Mouse (Mus musculus): Measurements from ENCODE around the gene Selenos.

Gene Selenos

DNA sequence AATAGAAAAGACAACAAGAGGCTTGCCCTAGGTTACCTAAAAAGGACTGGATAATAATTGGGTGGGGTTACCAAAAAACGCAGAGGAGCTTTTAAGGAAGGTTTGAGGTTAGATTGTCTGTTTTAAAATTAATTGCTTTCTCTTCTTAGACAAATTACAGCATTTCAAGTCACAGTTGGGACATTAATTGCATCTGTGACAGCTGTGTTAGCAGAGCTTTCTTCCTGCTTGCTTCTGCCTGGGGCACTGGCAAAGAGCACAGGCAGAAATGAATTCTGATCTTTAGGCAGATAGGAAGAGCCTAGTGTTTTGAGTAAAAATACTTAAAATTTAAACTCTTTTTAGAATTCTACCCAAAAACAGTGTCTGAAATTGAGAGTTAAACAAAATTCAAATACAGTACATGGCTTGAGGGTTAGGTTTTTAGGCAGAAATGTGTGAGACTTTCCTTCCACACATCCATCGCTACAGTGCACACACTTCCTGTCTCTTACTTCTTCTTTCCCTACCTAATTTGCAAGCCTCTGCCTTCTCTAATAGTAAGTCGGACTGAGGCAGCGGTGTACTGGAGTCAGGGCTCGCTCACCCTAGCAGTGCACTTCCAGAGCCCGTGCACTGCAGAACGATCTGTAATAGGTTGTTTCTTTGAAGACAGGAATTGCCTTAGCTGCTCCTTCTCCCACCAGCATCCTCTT lies 41.4 kb downstream of the Selenos start:
- no peak for DNase-seq

DNA sequence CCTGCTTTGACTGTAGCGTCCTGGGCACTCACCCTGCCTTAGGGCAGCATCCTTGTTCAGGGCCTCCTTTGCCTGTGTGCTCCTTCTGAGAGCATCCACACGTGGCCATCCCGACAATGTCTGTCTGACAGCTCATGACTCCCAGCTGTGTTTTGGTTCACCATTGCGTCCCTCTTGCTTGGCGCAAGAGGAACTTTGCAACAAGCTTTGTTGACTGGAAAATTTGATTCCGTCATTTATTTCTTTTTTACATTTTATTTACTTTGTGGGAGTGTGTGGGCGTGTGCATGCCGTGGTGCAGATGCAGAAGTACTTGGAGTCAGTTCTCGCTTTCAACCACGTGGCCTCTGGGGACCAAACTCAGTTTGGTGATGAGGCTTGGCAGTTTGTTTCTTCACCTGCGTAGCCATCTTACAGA lies 45.1 kb downstream of the Selenos start:
- no peak for DNase-seq

DNA sequence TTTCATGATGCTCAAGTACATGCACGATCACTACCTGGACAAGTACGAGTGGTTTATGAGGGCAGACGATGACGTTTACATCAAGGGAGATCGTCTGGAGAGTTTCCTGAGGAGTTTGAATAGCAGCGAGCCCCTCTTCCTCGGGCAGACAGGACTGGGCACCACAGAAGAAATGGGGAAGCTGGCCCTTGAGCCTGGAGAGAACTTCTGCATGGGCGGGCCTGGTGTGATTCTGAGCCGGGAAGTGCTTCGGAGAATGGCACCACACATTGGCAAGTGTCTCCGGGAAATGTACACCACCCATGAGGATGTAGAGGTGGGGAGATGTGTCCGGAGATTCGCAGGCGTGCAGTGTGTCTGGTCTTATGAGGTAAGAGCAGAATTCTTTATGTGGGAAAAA lies 45.9 kb downstream of the Selenos start:
- no peak for DNase-seq

DNA sequence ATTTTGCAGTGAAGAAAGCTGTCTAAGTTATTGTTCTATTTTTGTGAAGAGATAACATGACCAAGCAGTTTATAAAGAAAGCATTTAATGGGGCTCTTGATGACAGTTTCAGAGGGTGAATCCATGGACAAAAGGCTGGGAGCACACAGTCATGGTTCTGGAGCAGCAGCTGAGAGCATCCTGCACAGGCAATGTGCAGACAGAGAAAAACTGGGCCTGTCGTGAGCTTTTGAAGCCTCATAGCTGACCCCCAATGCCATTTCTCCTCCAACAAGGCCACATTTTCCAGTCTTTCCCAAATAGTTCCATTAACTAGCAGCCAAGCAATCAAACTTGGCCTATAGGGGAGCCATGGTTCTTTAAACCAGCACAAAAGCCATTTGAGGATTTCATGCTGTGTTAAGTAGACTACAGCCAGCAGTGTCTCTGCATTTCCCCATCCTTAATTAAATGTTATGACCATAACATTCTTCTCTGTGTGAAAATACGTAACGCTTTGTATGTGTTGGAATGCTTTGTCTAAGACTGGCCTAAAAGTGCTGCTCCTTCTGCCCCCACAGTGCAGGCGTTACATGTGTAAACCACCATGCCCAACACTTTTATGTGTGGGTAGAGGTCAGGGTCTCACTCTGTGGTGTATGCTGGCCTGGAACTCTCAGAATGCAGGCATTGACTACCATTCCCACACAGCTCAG lies 48.6 kb downstream of the Selenos start:
- DNase-seq = no peak

DNA sequence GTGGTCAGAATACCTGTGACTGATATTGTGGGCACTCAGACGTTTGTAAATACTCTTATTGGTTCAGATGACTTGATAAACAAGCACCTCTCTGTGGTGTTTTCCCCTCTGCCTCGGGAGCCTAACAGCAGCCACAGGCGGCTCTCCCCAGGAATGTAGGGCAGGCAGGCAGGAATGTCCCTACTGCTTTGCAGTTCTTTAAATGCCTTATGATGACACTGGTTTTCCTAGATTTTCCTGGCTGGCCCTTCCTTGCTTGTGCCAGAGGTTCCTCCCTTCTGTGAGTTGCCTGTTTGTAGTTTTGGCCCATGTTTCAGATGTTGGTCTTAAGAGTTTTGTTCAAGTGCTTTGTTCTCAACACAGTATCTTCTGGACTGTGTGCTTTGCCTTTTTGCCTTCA lies 49.4 kb downstream of the Selenos start:
- DNase-seq = no peak

DNA sequence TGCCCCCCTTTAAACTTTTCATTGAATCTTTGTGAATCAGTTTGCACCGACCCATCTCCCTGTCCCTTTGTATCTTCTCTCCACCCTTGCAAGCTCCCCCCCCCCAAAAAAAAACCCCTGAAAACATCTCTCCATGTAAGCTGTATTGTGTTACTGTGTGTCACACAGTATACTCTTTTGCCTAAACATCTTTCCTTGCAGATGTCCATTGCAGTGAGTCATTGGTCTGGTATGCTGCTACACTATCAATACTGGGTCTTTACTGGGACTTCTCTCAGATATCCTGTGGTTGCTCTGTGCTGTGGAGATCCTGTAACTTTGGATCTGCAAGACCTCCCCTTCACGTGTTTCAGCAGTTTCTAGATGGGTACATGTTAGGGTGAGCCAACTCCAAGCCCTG lies 50.8 kb downstream of the Selenos start:
- DNase-seq = no peak

DNA sequence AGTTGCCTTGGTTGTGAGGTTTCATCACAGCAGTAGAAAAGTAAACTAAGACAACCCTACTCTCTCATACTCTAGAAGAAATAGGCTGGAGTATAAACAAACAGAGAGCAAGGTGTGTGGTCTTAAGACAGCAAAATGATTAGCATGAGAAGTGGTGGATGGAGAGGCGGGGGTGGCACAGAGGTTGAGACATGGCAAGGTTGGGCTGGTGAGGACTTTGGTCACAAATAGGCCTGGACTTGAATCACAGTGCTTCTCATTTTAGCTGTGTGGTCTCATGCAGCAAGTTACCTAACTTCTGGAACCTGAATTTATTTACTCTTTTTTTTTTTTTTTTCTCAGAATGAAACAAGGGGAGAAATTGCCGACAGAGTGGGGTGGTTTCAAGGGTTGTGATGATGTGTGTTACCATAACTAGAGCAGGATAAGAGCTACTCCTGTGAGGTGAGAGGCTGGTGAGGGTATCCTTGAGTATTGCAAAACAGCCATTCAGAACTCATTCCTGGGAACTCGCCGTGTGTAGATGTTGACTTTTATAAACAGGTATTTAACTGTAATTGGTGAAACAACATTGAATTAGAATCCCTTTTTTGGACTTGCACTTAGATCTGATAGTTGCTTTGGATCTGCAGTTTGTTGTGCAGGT lies 52.5 kb downstream of the Selenos start:
- no peak for DNase-seq

DNA sequence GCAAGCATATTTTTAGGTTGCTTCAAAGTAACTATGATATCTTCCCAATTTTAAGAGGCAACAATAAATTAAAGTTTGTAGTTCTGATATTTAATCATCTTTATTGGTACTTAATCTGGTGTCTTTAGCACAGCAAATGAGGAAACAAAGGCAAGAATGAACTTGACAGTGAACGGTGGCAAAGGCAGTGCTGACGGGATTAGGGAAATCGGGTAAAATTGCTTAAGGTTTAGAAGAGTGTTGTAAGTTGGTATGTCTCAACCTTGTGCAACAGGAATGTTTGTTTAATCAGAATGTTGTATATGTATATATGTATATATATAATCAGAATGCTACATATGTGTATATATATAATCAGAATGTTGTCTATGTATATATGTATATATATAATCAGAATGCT lies 54.7 kb downstream of the Selenos start:
- DNase-seq = no peak

DNA sequence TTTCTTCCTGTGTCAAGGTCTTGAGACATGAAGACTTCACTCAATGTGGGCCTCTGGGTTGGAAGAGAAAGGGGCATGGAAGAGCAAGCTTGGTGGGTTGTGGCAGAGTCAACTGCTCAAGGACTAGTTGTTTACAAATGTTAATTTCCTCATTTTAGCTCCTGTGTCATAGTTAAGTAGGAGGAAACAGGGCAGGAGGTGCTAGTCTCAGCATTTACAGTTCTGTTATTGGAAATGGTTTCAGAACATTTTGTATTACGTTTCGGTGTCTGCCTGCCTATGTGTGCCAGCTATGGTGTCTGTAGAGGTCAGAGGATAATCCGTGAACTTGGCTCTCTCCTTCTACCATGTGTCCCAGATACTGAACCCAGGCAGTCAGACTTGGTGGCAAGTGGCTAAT lies 56.2 kb downstream of the Selenos start:
- DNase-seq = peak in 1 of 2 experiments; percentile 24

DNA sequence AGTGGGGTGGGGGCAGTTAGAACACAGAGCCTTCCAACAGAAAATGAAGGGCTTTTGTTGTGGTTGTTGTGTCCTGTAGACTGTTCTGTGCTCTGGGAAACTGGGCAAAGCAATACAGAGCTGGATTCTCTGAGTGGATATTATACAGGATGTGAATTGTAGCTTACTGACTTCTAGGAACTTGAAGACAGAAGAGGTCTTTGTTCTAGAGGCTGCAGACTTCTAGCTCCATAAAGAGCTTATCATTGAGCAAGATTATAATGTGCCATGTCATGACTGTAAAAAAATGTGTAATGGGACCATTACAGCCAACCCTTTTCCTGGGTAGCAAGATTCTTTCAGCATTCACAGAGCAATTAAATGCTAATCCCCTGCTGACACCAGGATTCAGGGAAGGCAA lies 56.7 kb downstream of the Selenos start:
- DNase-seq = no peak

DNA sequence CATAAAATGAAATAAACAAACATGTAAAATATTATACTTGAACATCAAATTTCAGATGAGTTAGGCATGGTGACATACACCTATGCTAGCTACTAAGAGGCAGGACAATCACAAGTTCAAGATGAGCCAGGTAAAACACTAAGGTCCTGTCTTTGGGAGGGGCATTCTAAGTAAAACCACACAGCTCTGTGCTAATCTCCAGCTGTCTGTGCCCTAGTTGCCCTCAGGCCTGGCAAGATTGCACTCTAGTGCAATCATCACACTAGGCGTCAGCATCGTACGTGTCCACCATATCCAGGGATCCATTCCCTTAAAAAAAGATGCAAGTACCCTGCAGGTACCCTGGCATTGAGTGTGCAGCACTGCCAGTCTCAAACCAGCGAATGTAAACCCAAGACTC lies 57.9 kb downstream of the Selenos start:
- no peak for DNase-seq

DNA sequence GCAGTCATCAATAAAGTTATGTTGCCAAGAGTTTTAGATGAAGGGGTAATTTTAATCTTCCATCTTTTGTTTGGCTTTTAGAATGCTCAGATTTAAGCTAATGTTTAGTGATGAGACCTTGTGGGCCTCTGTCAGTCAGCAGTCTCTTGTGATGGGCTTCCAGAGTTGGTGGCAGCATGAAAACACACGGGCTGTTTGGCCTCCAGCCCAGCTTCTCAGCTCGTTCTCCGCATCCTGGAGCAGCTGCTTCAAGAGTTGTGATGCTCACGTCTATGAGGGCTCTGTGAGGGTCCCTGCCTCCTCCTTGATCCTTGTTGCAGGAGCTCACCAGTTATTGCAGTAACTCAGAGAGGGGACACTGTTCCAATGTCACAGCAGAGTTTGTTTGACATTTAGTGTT lies 58.9 kb downstream of the Selenos start:
- no peak for DNase-seq

DNA sequence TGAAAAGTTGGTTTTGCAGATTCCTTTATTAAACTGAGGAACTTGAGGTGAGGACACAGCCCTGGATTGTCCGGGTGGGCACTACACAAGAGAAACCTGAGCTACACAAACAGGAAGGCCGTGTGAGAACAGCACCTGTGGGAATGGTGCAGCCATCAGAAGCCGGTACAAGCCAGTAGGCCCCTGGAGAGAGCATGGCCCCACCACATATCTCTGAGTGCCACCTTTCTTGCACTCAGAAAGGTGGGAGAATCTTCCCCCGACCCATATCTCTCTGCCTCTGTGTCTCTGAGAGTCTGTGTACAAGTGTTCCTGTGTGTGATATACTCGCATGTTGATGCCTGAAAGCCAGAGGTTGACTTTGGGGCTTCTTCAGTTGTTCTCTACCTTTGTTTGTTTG lies 59.4 kb downstream of the Selenos start:
- DNase-seq = no peak
